Mouse (Mus musculus) stomach, postnatal 0 days (tissue): ENCODE measurements at regions not wholly inside any gene's neighbourhood (a gene's known extent, or its start where the extent isn't known, plus 50 kb on each side); places are given as distances from the start of the nearest gene placed in this dataset.

Experiments used
- ATAC-seq: fragments of 200-750 bp; cut with Nextera tagmentation; 2 replicates; pipeline ENCODE4 v1.8.0; 2017; ENCODE audit not compliant: low FRiP score, low TSS enrichment
- DNase-seq: peaks from one replicate; pipeline ENCODE4 v3.0.0-alpha.2; 2016; ENCODE audit warnings: low spot score
- H3K27ac ChIP-seq: fragments of 300-500 bp; sonication (generic); replicated peaks from 2 replicates; pipeline ENCODE4 v1.5.1; 2014; ENCODE audit warnings: mild to moderate bottlenecking, control low read depth
- H3K27me3 ChIP-seq: fragments of 300-500 bp; sonication (generic); 2 replicates; pipeline ENCODE4 v1.6.1; 2014; ENCODE audit warnings: low read length; ENCODE audit not compliant: control insufficient read depth, insufficient read depth
- H3K36me3 ChIP-seq: fragments of 300-500 bp; sonication (generic); 2 replicates; pipeline ENCODE4 v1.6.1; 2014; ENCODE audit warnings: low read length, mixed read lengths; ENCODE audit not compliant: control insufficient read depth, insufficient read depth
- H3K4me1 ChIP-seq: fragments of 300-500 bp; sonication (generic); replicated peaks from 2 replicates; pipeline ENCODE4 v1.6.1; 2014; ENCODE audit warnings: antibody characterized with exemption; ENCODE audit not compliant: control insufficient read depth, insufficient read depth
- H3K4me2 ChIP-seq: fragments of 300-500 bp; sonication (generic); replicated peaks from 2 replicates; pipeline ENCODE4 v1.6.1; 2014; ENCODE audit warnings: low read depth, mild to moderate bottlenecking, control low read depth, moderate library complexity
- H3K4me3 ChIP-seq: fragments of 300-500 bp; sonication (generic); 2 replicates; pipeline ENCODE4 v1.5.1; 2014; ENCODE audit warnings: low read depth, low read length, control low read depth
- H3K9ac ChIP-seq: fragments of 300-500 bp; sonication (generic); 2 replicates; pipeline ENCODE4 v1.6.1; 2014; ENCODE audit warnings: mild to moderate bottlenecking, low read length, control low read depth, mixed read lengths
- H3K9me3 ChIP-seq: fragments of 300-500 bp; sonication (generic); 2 replicates; pipeline ENCODE4 v1.6.1; 2016; ENCODE audit warnings: low read length; ENCODE audit not compliant: control insufficient read depth
- CTCF ChIP-seq: IDR thresholded peaks from 2 replicates; pipeline ENCODE4 v1.5.1; 2016; ENCODE audit warnings: antibody characterized with exemption, low read depth, mild to moderate bottlenecking, moderate library complexity
- EP300 ChIP-seq: optimal IDR thresholded peaks from 2 replicates; pipeline ENCODE3; 2016; ENCODE audit warnings: antibody characterized with exemption
- WGBS: fragments of 180-500 bp; shearing (Covaris S2); extraction: QIAGEN DNeasy Blood & Tissue Kit; methylation state at CpG from one replicate; pipeline ENCODE4 v1.1.7; 2014; 5-methylcytosine and 5-hydroxymethylcytosine counted together

- Histone ChIP-seq H3K4me1 (no peaks in the 10 kb centered on the region), H3K27me3 (no peaks in the 10 kb centered on the region), H3K9ac (no peak overlapping the region), H3K9me3 (no peaks in the 10 kb centered on the region), H3K36me3 (no peaks in the 10 kb centered on the region), H3K4me3 (no peak overlapping the region), H3K4me2 (no peak overlapping the region), H3K27ac (no peak overlapping the region)
- DNase-seq (no peak), ATAC-seq (no peak)
- WGBS, result 80% methylated on average over 8 of the region's 8 CpGs
- TF ChIP-seq EP300, result no peak
- TF ChIP-seq CTCF, result no peak
These were observed 71.3 kb upstream of the Ado start for GRCm38 (mm10) chr10:67620018-67620417.

GRCm38 (mm10) chr10:67618112-67618511 lies 69.4 kb upstream of the Ado start:
- no peaks in the 10 kb centered on the region for H3K36me3 ChIP-seq
- no peaks in the 10 kb centered on the region for H3K4me1 ChIP-seq
- TF ChIP-seq EP300, result no peak
- no peaks in the 10 kb centered on the region for H3K27me3 ChIP-seq
- no peak overlapping the region for H3K27ac ChIP-seq
- H3K4me3 ChIP-seq, result no peak overlapping the region
- DNase-seq, result no peak
- ATAC-seq, result no peak
- H3K4me2 ChIP-seq, result no peak overlapping the region
- 78% methylated on average over 5 of the region's 5 CpGs for WGBS
- H3K9me3 ChIP-seq, result no peaks in the 10 kb centered on the region
- no peak overlapping the region for H3K9ac ChIP-seq

- Histone ChIP-seq H3K27ac (no peak overlapping the region), H3K4me3 (no peak overlapping the region), H3K36me3 (no peaks in the 10 kb centered on the region), H3K9ac (no peak overlapping the region), H3K4me1 (no peaks in the 10 kb centered on the region), H3K4me2 (no peak overlapping the region), H3K27me3 (no peaks in the 10 kb centered on the region), H3K9me3 (no peaks in the 10 kb centered on the region)
- DNase-seq (no peak), ATAC-seq (no peak)
- TF ChIP-seq EP300 (no peak), CTCF (no peak)
- WGBS, result 60% methylated on average over 3 of the region's 3 CpGs
These were observed 66.3 kb upstream of the Ado start for GRCm38 (mm10) chr10:67615016-67615415.

- DNase-seq, result no peak
- 85% methylated on average over 6 of the region's 6 CpGs for WGBS
These were observed 61.9 kb upstream of the Ado start for GRCm38 (mm10) chr10:67610689-67611088.

GRCm38 (mm10) chr10:67608033-67608432 lies 59.3 kb upstream of the Ado start:
- Histone ChIP-seq H3K4me2 (no peak overlapping the region), H3K27me3 (no peaks in the 10 kb centered on the region), H3K27ac (no peak overlapping the region), H3K9ac (no peak overlapping the region), H3K36me3 (no peaks in the 10 kb centered on the region), H3K9me3 (no peaks in the 10 kb centered on the region), H3K4me1 (no peaks in the 10 kb centered on the region), H3K4me3 (no peak overlapping the region)
- DNase-seq, result no peak
- ATAC-seq, result no peak
- WGBS, result 13% methylated on average over 5 of the region's 5 CpGs
- TF ChIP-seq EP300, result no peak
- TF ChIP-seq CTCF, result no peak

More at GRCm38 (mm10) chr10:67610689-67611088, 61.9 kb upstream of the Ado start:
- Histone ChIP-seq H3K27me3 (no peaks in the 10 kb centered on the region), H3K4me3 (no peak overlapping the region), H3K9me3 (no peaks in the 10 kb centered on the region), H3K4me1 (no peaks in the 10 kb centered on the region), H3K27ac (no peak overlapping the region), H3K36me3 (no peaks in the 10 kb centered on the region), H3K4me2 (no peak overlapping the region), H3K9ac (no peak overlapping the region)
- no peak for ATAC-seq
- TF ChIP-seq EP300 (no peak), CTCF (no peak)

GRCm38 (mm10) chr10:67607297-67608032 lies 58.7 kb upstream of the Ado start:
- Histone ChIP-seq H3K36me3 (no peaks in the 10 kb centered on the region), H3K9ac (no peak overlapping the region), H3K4me1 (no peaks in the 10 kb centered on the region), H3K4me2 (no peak overlapping the region), H3K27me3 (no peaks in the 10 kb centered on the region), H3K27ac (no peak overlapping the region), H3K4me3 (no peak overlapping the region), H3K9me3 (no peaks in the 10 kb centered on the region)
- DNase-seq (no peak), ATAC-seq (no peak)
- 32% methylated on average over 9 of the region's 9 CpGs for WGBS
- no peak for TF ChIP-seq CTCF
- TF ChIP-seq EP300, result no peak
